Mouse (Mus musculus): Measurements from ENCODE around the gene Pan3. TPM values are rescaled to one million over a fixed set of nuclear protein-coding genes. Genes with fewer than 3 reads are reported as not detected.

Pan3 gene
- polyA plus RNA-seq, 1 experiment from 2014 or later: 39.7 TPM

DNA sequence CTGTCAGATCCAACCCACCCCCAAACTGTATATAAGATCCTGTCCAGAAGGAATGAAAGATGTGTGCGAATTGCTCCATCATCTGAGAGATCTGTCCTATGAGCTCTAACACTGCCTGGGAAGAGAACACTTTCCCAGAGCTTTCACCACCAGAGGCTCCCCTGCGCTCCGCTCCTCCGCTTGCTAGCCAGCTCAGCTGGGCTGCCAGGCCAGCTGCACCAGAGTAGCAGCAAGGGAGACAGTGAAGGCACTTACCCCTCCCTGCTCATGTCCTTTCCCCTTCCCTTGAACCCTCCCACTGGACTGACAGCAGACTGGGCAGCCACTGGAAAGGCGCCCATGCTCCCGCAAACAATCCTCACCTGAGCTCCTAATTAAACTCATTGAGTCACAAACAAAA is 6.3 kb upstream of the Pan3 start:
- Histone ChIP-seq H3K9me3 (replicated peaks; ENCODE audit: control insufficient read depth, low read length) (no peaks in the 10 kb centered on the region), H3K27ac (ENCODE audit: low read depth, low read length) (no peak overlapping the region), H3K4me3 (ENCODE audit: low read depth, low read length) (no peak overlapping the region), H3K36me3 (ENCODE audit: control insufficient read depth, insufficient read depth, low read length) (no peaks in the 10 kb centered on the region), H3K9ac (ENCODE audit: low read length) (no peak overlapping the region), H3K4me1 (ENCODE audit: control insufficient read depth, insufficient read depth, low read length) (0 out of 2 replicates have a peak, but pooled peaks cover under 1% of the 10 kb centered on the region), H3K27me3 (replicated peaks; ENCODE audit: control insufficient read depth, insufficient read depth, low read length) (no peaks in the 10 kb centered on the region), H3K4me2 (ENCODE audit: low read length) (no peak overlapping the region)
- no peak for ATAC-seq
- no peak for DNase-seq (ENCODE audit: low spot score)
- 34% methylated on average over 6 of the region's 6 CpGs for WGBS

DNA sequence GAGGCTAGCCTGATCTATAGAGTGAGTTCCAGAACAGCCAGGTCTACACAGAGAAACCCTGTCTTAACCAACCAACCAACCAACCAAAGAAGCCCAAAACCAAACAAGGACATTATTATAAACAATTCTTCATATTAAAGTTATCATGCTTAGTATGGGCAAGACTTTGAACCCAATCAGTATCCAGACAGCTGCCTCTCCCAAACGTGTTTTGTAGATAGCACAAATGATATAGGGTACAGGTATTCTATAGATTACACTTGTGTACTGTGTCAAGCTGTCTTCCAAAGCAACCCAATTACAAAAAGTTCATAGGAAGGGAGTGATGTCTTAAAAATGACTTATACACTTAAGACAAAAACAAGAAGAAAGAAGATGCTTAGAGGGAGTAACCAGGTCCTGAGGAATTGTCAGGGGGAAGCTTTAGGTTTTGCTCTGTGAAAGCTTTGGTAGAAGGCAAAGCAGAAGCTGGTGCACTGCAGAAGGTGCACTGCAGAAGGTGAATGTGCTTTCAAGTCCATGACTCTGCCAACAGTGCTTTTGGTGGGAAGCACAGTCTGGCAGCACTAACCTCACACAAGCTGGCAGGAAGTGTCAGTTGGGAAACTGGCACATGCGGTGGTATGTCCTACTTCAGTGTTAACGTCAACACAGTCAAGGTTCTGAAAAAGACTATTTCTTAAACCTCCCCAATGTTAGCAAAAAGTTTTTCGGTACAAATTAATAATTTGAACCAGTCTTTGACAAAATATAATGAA is 3.7 kb upstream of the Pan3 start:
- no peaks in the 10 kb centered on the region for H3K27me3 ChIP-seq (replicated peaks; ENCODE audit: control insufficient read depth, insufficient read depth, low read length)
- 81% methylated on average over 4 of the region's 4 CpGs for WGBS
- ATAC-seq (no peak), DNase-seq (ENCODE audit: low spot score) (no peak)
- no peaks in the 10 kb centered on the region for H3K9me3 ChIP-seq (replicated peaks; ENCODE audit: control insufficient read depth, low read length)
- H3K36me3 ChIP-seq (ENCODE audit: control insufficient read depth, insufficient read depth, low read length): no peaks in the 10 kb centered on the region
- no peak overlapping the region for H3K4me2 ChIP-seq (ENCODE audit: low read length)
- H3K9ac ChIP-seq (ENCODE audit: low read length): no peak overlapping the region
- H3K4me3 ChIP-seq (ENCODE audit: low read depth, low read length): no peak overlapping the region
- H3K27ac ChIP-seq (ENCODE audit: low read depth, low read length): no peak overlapping the region
- H3K4me1 ChIP-seq (ENCODE audit: control insufficient read depth, insufficient read depth, low read length): 0 out of 2 replicates have a peak, but pooled peaks cover 3% of the 10 kb centered on the region

DNA sequence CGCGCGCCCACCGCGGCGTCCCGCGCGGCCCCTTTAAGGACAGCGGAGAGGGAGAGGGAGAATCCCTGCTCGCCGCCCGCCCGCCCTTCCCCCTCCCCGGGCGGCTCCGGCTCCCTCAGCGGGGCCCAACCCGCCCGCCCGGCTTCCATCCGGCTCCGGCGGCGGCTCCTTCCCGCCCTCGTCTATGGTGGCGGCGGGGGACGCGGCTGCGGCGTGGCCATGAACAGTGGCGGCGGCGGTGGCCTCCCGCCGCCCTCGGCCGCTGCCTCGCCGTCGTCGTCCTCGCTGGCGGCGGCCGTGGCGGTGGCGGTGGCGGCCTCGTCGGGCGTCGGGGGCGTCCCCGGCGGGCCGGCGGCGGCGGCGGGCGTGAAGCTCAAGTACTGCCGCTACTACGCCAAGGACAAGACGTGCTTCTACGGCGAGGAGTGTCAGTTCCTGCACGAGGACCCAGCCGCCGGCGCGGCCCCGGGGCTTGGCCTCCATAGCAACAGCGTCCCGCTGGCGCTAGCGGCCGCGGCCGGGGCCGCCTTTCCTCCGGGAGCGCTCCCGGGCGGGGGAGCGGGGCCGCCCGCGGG is 487 bp downstream of the Pan3 start:
- peak overlapping the region; percentile 96 for H3K27ac ChIP-seq (ENCODE audit: low read depth, low read length)
- H3K4me3 ChIP-seq (ENCODE audit: low read depth, low read length): peak overlapping the region; percentile 98
- peak; percentile 46 for DNase-seq (ENCODE audit: low spot score)
- ATAC-seq: peak; percentile 89
- peaks cover 18% of the 10 kb centered on the region for H3K4me1 ChIP-seq (ENCODE audit: control insufficient read depth, insufficient read depth, low read length)
- H3K9ac ChIP-seq (ENCODE audit: low read length): peak overlapping the region; percentile 83
- peak overlapping the region; percentile 79 for H3K4me2 ChIP-seq (ENCODE audit: low read length)
- WGBS: 0% methylated on average over 32 of the region's 91 CpGs
- H3K36me3 ChIP-seq (ENCODE audit: control insufficient read depth, insufficient read depth, low read length): no peaks in the 10 kb centered on the region
- no peaks in the 10 kb centered on the region for H3K27me3 ChIP-seq (replicated peaks; ENCODE audit: control insufficient read depth, insufficient read depth, low read length)
- no peaks in the 10 kb centered on the region for H3K9me3 ChIP-seq (replicated peaks; ENCODE audit: control insufficient read depth, low read length)

DNA sequence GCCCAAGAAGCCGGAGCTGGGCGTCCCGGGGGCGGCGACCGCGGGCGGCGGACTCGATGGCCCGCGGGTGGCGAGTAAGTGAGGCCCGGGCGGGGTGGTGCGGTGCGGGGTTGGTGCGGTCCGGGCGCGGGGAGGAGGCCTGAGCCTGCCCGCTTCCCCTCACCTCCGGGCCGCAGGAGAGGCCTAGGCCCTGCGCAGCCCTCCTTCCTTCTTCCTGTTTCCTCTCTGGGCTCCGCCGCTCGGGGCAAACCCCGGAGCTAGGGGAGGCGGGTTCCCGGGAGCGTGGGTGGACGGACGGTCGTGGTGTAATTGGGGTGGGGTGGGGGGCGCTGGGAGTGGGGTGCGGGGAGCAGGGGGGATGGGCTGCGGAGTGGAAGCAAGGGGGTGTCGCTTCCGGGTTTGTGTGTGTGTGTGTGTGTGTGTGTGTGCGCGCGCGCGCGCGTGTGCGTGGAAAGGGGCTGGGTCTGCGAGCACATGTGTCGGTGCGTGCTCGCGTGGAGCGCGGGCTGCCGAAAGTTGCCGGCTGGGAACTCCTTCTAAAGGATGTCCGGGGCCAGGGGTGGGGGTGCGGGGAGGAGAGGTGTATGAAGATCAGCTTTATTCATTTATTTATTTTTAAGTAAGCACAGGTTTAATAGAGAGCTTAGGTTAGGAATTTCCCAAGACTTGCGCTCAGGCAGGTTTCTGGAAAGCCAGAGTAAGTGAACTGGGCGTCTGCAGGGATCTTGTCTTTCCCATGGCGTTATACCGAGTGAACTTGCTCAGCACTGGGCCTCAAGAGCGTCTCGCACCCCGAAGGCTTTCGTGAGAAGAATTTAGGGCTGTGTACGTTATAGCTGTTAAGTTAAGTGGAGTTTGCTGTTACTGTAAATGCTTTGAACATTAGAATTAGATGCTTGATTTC is 1.2 kb downstream of the Pan3 start:
- H3K9ac ChIP-seq (ENCODE audit: low read length): peak overlapping the region; percentile 83
- 1% methylated on average over 32 of the region's 68 CpGs for WGBS
- H3K4me1 ChIP-seq (ENCODE audit: control insufficient read depth, insufficient read depth, low read length): peaks cover 19% of the 10 kb centered on the region
- H3K9me3 ChIP-seq (replicated peaks; ENCODE audit: control insufficient read depth, low read length): no peaks in the 10 kb centered on the region
- no peaks in the 10 kb centered on the region for H3K27me3 ChIP-seq (replicated peaks; ENCODE audit: control insufficient read depth, insufficient read depth, low read length)
- peak overlapping the region; percentile 98 for H3K4me3 ChIP-seq (ENCODE audit: low read depth, low read length)
- ATAC-seq (peak; percentile 53), DNase-seq (ENCODE audit: low spot score) (peak; percentile 65)
- H3K27ac ChIP-seq (ENCODE audit: low read depth, low read length): peak overlapping the region; percentile 96
- H3K4me2 ChIP-seq (ENCODE audit: low read length): peak overlapping the region; percentile 79
- no peaks in the 10 kb centered on the region for H3K36me3 ChIP-seq (ENCODE audit: control insufficient read depth, insufficient read depth, low read length)

DNA sequence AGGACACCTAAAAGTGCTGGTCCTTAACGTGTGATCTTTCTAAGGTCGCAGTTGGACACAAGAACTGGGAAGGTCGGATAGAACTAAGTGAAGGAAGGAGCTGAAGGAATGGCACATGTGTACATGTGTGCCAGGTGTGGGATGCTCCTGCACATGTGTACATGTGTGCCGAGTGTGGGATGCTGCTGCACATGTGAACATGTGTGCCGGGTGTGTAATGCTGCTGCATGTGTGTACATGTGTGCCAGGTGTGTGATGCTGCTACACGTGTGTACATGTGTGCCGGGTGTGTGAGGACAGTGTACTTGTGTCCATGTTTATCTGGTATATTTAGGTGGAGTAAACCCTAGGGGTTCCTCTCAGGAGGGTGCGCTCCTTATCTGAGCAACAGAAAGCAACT is 3.0 kb downstream of the Pan3 start:
- H3K4me3 ChIP-seq (ENCODE audit: low read depth, low read length): no peak overlapping the region
- H3K27ac ChIP-seq (ENCODE audit: low read depth, low read length): no peak overlapping the region
- H3K4me2 ChIP-seq (ENCODE audit: low read length): no peak overlapping the region
- H3K27me3 ChIP-seq (replicated peaks; ENCODE audit: control insufficient read depth, insufficient read depth, low read length): no peaks in the 10 kb centered on the region
- H3K9ac ChIP-seq (ENCODE audit: low read length): no peak overlapping the region
- H3K36me3 ChIP-seq (ENCODE audit: control insufficient read depth, insufficient read depth, low read length): no peaks in the 10 kb centered on the region
- no peaks in the 10 kb centered on the region for H3K9me3 ChIP-seq (replicated peaks; ENCODE audit: control insufficient read depth, low read length)
- DNase-seq (ENCODE audit: low spot score) (no peak), ATAC-seq (no peak)
- peaks cover 29% of the 10 kb centered on the region for H3K4me1 ChIP-seq (ENCODE audit: control insufficient read depth, insufficient read depth, low read length)
- 89% methylated on average over 8 of the region's 8 CpGs for WGBS

DNA sequence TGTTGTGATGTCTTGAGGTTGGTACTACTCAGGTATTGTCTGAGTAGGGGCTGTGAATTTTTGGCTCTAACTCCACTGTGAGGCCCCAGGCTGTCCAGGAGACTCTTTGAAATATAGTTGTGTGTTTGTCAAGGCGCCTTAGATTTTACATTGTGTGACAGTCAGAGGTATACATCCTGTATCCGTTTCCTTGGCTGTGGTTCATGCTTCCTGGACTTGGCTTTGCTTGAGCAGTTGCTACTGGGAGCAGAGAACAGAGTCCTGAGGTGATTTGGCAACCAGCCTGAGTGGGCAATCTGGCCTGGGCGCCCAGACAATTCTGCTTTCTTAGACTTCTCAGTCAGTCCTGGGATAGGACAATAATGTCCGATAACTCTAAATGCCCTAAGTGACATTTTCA is 5.3 kb downstream of the Pan3 start:
- ATAC-seq (no peak), DNase-seq (ENCODE audit: low spot score) (peak; percentile 46)
- 56% methylated on average over 4 of the region's 4 CpGs for WGBS
- Histone ChIP-seq H3K4me3 (ENCODE audit: low read depth, low read length) (no peak overlapping the region), H3K9ac (ENCODE audit: low read length) (no peak overlapping the region), H3K4me2 (ENCODE audit: low read length) (no peak overlapping the region), H3K27ac (ENCODE audit: low read depth, low read length) (no peak overlapping the region), H3K4me1 (ENCODE audit: control insufficient read depth, insufficient read depth, low read length) (peaks cover 29% of the 10 kb centered on the region), H3K36me3 (ENCODE audit: control insufficient read depth, insufficient read depth, low read length) (no peaks in the 10 kb centered on the region), H3K27me3 (replicated peaks; ENCODE audit: control insufficient read depth, insufficient read depth, low read length) (no peaks in the 10 kb centered on the region), H3K9me3 (replicated peaks; ENCODE audit: control insufficient read depth, low read length) (no peaks in the 10 kb centered on the region)

GRCm38 (mm10) chr5:147435751-147436150 is 5.8 kb downstream of the Pan3 start:
- no peak overlapping the region for H3K9ac ChIP-seq (ENCODE audit: low read length)
- no peaks in the 10 kb centered on the region for H3K9me3 ChIP-seq (replicated peaks; ENCODE audit: control insufficient read depth, low read length)
- H3K4me1 ChIP-seq (ENCODE audit: control insufficient read depth, insufficient read depth, low read length): peaks cover 29% of the 10 kb centered on the region
- no peak overlapping the region for H3K27ac ChIP-seq (ENCODE audit: low read depth, low read length)
- no peak overlapping the region for H3K4me2 ChIP-seq (ENCODE audit: low read length)
- ATAC-seq (no peak), DNase-seq (ENCODE audit: low spot score) (no peak)
- no peaks in the 10 kb centered on the region for H3K27me3 ChIP-seq (replicated peaks; ENCODE audit: control insufficient read depth, insufficient read depth, low read length)
- 80% methylated on average over 2 of the region's 2 CpGs for WGBS
- no peaks in the 10 kb centered on the region for H3K36me3 ChIP-seq (ENCODE audit: control insufficient read depth, insufficient read depth, low read length)
- H3K4me3 ChIP-seq (ENCODE audit: low read depth, low read length): no peak overlapping the region

GRCm38 (mm10) chr5:147436491-147436890 is 6.5 kb downstream of the Pan3 start:
- Histone ChIP-seq H3K9ac (ENCODE audit: low read length) (no peak overlapping the region), H3K36me3 (ENCODE audit: control insufficient read depth, insufficient read depth, low read length) (no peaks in the 10 kb centered on the region), H3K9me3 (replicated peaks; ENCODE audit: control insufficient read depth, low read length) (no peaks in the 10 kb centered on the region), H3K4me1 (ENCODE audit: control insufficient read depth, insufficient read depth, low read length) (peaks cover 28% of the 10 kb centered on the region), H3K27me3 (replicated peaks; ENCODE audit: control insufficient read depth, insufficient read depth, low read length) (no peaks in the 10 kb centered on the region), H3K4me2 (ENCODE audit: low read length) (no peak overlapping the region), H3K27ac (ENCODE audit: low read depth, low read length) (no peak overlapping the region; the same call in 1 of the 2 replicates), H3K4me3 (ENCODE audit: low read depth, low read length) (no peak overlapping the region)
- ATAC-seq (no peak), DNase-seq (ENCODE audit: low spot score) (no peak)
- WGBS: 43% methylated on average over 5 of the region's 5 CpGs
